Mouse (Mus musculus) thymus, adult 2 months (tissue): ENCODE measurements around the gene Dnaaf3.

ENCODE experiments used
- CTCF ChIP-seq: fragments of 200-500 bp; IDR thresholded peaks from 2 replicates; pipeline ENCODE4 v1.5.1; 2012; ENCODE audit warnings: mild to moderate bottlenecking, control low read depth, low read length, moderate library complexity, borderline replicate concordance; ENCODE audit not compliant: control insufficient read depth, poor library complexity, insufficient read depth; ENCODE audit errors: extremely low read depth
- POLR2A ChIP-seq: fragments of 200-500 bp; IDR thresholded peaks from 2 replicates; pipeline ENCODE4 v1.6.1; 2012; ENCODE audit warnings: mild to moderate bottlenecking, low read length, control low read depth, moderate library complexity; ENCODE audit not compliant: control insufficient read depth, poor library complexity, insufficient read depth; ENCODE audit errors: extremely low read depth

GRCm38 (mm10) chr7:4509863-4510608 is 22.2 kb downstream of the Dnaaf3 start:
- TF ChIP-seq CTCF (peak; percentile 91), POLR2A (no peak)
